Mouse (Mus musculus): Measurements from ENCODE around the gene Tent5c. TPM values are rescaled to one million over a fixed set of nuclear protein-coding genes. Genes with fewer than 3 reads are reported as not detected.

Gene Tent5c
- polyA plus RNA-seq, 1 experiment from 2014 or later = 12.8 TPM

DNA sequence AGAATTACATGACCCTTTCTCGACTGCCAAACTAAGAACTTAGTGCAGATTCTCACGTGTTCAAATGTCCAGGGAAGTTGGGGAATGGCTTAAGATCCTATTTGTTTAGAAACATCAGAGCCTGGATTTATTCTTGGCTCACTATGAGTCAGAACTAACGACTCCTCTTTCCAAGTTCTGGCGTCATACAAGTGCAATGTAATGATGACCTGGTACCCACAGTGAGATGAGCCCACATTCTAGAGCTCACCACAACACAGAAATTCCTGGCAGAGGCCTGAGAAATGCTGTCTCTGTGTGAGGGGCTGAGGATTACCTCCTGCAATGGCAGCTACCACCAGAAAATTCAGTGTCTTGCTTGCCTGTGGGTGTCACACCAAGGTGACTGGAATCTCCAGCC, 18.1 kb upstream of the Tent5c start:
- WGBS = 75% methylated on average over 4 of the region's 4 CpGs
- H3K27ac ChIP-seq = no peak overlapping the region
- H3K36me3 ChIP-seq = no peaks in the 10 kb centered on the region
- H3K4me2 ChIP-seq = no peak overlapping the region
- H3K4me1 ChIP-seq = no peaks in the 10 kb centered on the region
- H3K9ac ChIP-seq = no peak overlapping the region
- H3K27me3 ChIP-seq = no peaks in the 10 kb centered on the region
- no peaks in the 10 kb centered on the region for H3K9me3 ChIP-seq
- no peak for ATAC-seq (ENCODE audit: borderline replicate concordance, extremely low read depth, low FRiP score, low TSS enrichment)
- no peak overlapping the region for H3K4me3 ChIP-seq

- H3K4me2 ChIP-seq = no peak overlapping the region
- no peaks in the 10 kb centered on the region for H3K4me1 ChIP-seq
- no peaks in the 10 kb centered on the region for H3K36me3 ChIP-seq
- no peak overlapping the region for H3K9ac ChIP-seq
- no peak overlapping the region for H3K27ac ChIP-seq
- H3K4me3 ChIP-seq = no peak overlapping the region
- no peaks in the 10 kb centered on the region for H3K9me3 ChIP-seq
- H3K27me3 ChIP-seq = no peaks in the 10 kb centered on the region
- no peak for ATAC-seq (ENCODE audit: borderline replicate concordance, extremely low read depth, low FRiP score, low TSS enrichment)
- 48% methylated on average over 2 of the region's 2 CpGs for WGBS
Observed at GRCm38 (mm10) chr3:100506715-100507114, 17.6 kb upstream of the Tent5c start.

DNA sequence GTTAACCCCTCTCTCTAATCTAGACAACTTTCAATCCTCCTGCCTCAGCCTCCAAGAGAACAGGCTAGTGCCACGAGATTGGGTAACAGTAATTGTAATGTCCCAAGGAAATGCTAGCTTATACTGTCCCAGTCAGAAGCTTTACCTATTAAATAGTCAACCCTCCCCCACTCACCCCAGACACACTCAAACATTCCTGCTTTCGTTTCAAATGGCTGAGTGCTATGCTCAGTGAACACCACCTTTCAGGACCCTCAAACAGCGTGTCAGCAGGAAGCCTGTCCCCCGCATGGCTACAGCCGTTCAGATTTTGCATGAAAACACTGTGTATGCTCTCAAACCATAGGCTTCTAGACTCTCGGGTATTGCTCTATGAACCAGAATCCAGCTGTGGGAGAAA, 14.8 kb upstream of the Tent5c start:
- WGBS = 64% methylated on average over 6 of the region's 6 CpGs
- H3K4me3 ChIP-seq = no peak overlapping the region
- H3K36me3 ChIP-seq = no peaks in the 10 kb centered on the region
- no peak overlapping the region for H3K27ac ChIP-seq
- no peak overlapping the region for H3K9ac ChIP-seq
- no peak for ATAC-seq (ENCODE audit: borderline replicate concordance, extremely low read depth, low FRiP score, low TSS enrichment)
- no peaks in the 10 kb centered on the region for H3K4me1 ChIP-seq
- H3K9me3 ChIP-seq = no peaks in the 10 kb centered on the region
- no peak overlapping the region for H3K4me2 ChIP-seq
- H3K27me3 ChIP-seq = no peaks in the 10 kb centered on the region

- 61% methylated on average over 6 of the region's 6 CpGs for WGBS
- Histone ChIP-seq H3K4me2 (no peak overlapping the region), H3K4me1 (no peaks in the 10 kb centered on the region), H3K27me3 (no peaks in the 10 kb centered on the region), H3K27ac (no peak overlapping the region), H3K4me3 (no peak overlapping the region), H3K9me3 (no peaks in the 10 kb centered on the region), H3K36me3 (no peaks in the 10 kb centered on the region), H3K9ac (no peak overlapping the region)
- ATAC-seq (ENCODE audit: borderline replicate concordance, extremely low read depth, low FRiP score, low TSS enrichment) = no peak
Observed at GRCm38 (mm10) chr3:100502516-100502915, 13.4 kb upstream of the Tent5c start.

- Histone ChIP-seq H3K9me3 (no peaks in the 10 kb centered on the region), H3K4me1 (no peaks in the 10 kb centered on the region), H3K4me2 (no peak overlapping the region), H3K36me3 (no peaks in the 10 kb centered on the region), H3K4me3 (no peak overlapping the region), H3K27me3 (no peaks in the 10 kb centered on the region), H3K27ac (no peak overlapping the region), H3K9ac (no peak overlapping the region)
- no peak for ATAC-seq (ENCODE audit: borderline replicate concordance, extremely low read depth, low FRiP score, low TSS enrichment)
Observed at GRCm38 (mm10) chr3:100501899-100502298, 12.8 kb upstream of the Tent5c start.

DNA sequence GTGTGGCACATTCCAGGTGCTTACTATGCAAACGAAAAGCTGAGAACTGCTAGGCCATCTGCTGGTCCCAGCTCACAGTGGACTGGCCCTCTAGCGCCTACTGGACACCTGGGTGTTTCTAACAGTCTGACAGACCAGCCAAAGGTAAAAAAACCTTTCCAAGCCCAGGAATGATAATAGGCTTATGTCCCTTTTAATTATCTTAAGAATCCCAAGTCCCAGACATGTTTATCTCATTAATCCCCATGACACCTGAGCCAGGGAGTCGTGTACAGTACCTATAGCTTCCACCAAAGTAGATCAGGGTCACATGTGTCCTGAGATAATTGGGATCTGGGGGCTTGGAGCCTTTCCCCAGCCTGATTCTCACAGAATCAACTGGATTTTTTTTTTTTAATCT, 7.0 kb upstream of the Tent5c start:
- WGBS = 62% methylated on average over 3 of the region's 3 CpGs
- Histone ChIP-seq H3K9me3 (no peaks in the 10 kb centered on the region), H3K27ac (no peak overlapping the region), H3K4me3 (no peak overlapping the region), H3K36me3 (no peaks in the 10 kb centered on the region), H3K9ac (no peak overlapping the region), H3K27me3 (no peaks in the 10 kb centered on the region), H3K4me2 (no peak overlapping the region), H3K4me1 (no peaks in the 10 kb centered on the region)
- no peak for ATAC-seq (ENCODE audit: borderline replicate concordance, extremely low read depth, low FRiP score, low TSS enrichment)

- 0 out of 2 replicates have a peak, but pooled peaks cover under 1% of the 10 kb centered on the region for H3K4me1 ChIP-seq
- no peaks in the 10 kb centered on the region for H3K9me3 ChIP-seq
- no peak overlapping the region for H3K27ac ChIP-seq
- 91% methylated on average over 16 of the region's 16 CpGs for WGBS
- no peaks in the 10 kb centered on the region for H3K27me3 ChIP-seq
- ATAC-seq (ENCODE audit: borderline replicate concordance, extremely low read depth, low FRiP score, low TSS enrichment) = no peak
- no peaks in the 10 kb centered on the region for H3K36me3 ChIP-seq
- no peak overlapping the region for H3K9ac ChIP-seq
- no peak overlapping the region for H3K4me3 ChIP-seq
- H3K4me2 ChIP-seq = no peak overlapping the region
Observed at GRCm38 (mm10) chr3:100495456-100495855, 6.3 kb upstream of the Tent5c start.

- Histone ChIP-seq H3K4me1 (peaks cover 6% of the 10 kb centered on the region), H3K4me2 (no peak overlapping the region), H3K36me3 (no peaks in the 10 kb centered on the region), H3K4me3 (no peak overlapping the region), H3K27ac (no peak overlapping the region), H3K9ac (no peak overlapping the region), H3K9me3 (no peaks in the 10 kb centered on the region), H3K27me3 (no peaks in the 10 kb centered on the region)
- 75% methylated on average over 5 of the region's 5 CpGs for WGBS
- no peak for ATAC-seq (ENCODE audit: borderline replicate concordance, extremely low read depth, low FRiP score, low TSS enrichment)
Observed at GRCm38 (mm10) chr3:100494912-100495311, 5.8 kb upstream of the Tent5c start.

- H3K27me3 ChIP-seq = peaks cover 23% of the 10 kb centered on the region
- H3K4me2 ChIP-seq = peak overlapping the region; percentile 90
- H3K4me1 ChIP-seq = peaks cover 24% of the 10 kb centered on the region
- WGBS = 18% methylated on average over 4 of the region's 4 CpGs
- peak overlapping the region; percentile 67 for H3K4me3 ChIP-seq
- H3K27ac ChIP-seq = no peak overlapping the region
- no peak for ATAC-seq (ENCODE audit: borderline replicate concordance, extremely low read depth, low FRiP score, low TSS enrichment)
- H3K9me3 ChIP-seq = no peaks in the 10 kb centered on the region
- no peaks in the 10 kb centered on the region for H3K36me3 ChIP-seq
- peak overlapping the region; percentile 70; the same call in 1 of the 2 replicates for H3K9ac ChIP-seq
Observed at GRCm38 (mm10) chr3:100490010-100490300, 831 bp upstream of the Tent5c start.

DNA sequence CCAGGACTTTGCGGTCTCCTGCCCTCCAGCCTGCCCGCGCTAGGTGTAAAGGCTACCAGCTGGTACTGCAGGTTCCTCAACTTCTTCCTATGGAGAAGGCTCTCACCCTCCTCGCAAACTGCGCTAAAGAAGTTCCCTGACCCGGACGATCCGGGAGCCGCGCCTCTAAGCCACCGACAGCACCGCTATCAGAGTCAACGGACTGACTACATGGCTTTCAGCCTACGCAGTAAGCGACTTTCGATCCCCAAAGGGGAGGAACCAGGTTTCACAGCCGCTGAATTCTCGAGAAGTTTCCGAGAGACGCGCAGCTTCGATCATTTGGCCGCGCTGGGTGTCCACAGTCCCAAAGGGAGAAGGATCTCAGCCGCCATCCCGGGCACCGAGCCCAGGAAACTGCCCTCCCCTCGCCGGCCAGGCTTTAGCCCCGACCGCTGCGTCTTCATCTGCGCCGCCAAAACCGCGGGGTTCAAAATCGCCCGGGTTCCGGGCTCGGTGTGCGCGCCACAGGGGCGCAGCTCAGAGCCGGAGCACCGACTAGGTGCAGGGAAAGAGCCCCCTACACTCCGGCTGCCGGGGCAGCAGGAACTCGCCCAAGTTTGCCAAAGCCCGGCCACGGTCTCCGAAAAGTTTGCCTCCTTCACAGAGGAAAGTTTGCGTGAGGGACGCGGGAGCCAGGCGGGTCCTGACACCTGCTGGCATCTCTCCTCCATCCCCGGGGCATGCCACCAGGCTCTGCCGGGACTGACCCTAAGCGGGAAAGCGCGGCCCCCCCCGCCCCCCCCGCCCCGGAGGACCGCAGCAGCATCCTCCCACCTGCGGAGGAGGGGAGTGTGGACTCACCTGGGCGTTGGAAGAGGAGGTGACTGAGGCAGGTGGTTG, 632 bp downstream of the Tent5c start:
- ATAC-seq (ENCODE audit: borderline replicate concordance, extremely low read depth, low FRiP score, low TSS enrichment) = peak; percentile 37
- WGBS = under 1% methylated on average over 66 of the region's 66 CpGs

GRCm38 (mm10) chr3:100487046-100487445, 2.1 kb downstream of the Tent5c start:
- Histone ChIP-seq H3K4me2 (peak overlapping the region; percentile 90; the same call in 1 of the 2 replicates), H3K27ac (no peak overlapping the region), H3K27me3 (peaks cover 23% of the 10 kb centered on the region), H3K4me3 (peak overlapping the region; percentile 6; the same call in 1 of the 2 replicates), H3K4me1 (peaks cover 24% of the 10 kb centered on the region), H3K9me3 (no peaks in the 10 kb centered on the region), H3K36me3 (no peaks in the 10 kb centered on the region), H3K9ac (no peak overlapping the region)
- 64% methylated on average over 2 of the region's 2 CpGs for WGBS
- ATAC-seq (ENCODE audit: borderline replicate concordance, extremely low read depth, low FRiP score, low TSS enrichment) = no peak

More for the DNA sequence above, 632 bp downstream of the Tent5c start:
- H3K4me3 ChIP-seq = peak overlapping the region; percentile 67
- H3K27me3 ChIP-seq = peaks cover 23% of the 10 kb centered on the region
- peak overlapping the region; percentile 90 for H3K4me2 ChIP-seq
- H3K27ac ChIP-seq = no peak overlapping the region
- peak overlapping the region; percentile 33 for H3K9ac ChIP-seq
- H3K4me1 ChIP-seq = peaks cover 24% of the 10 kb centered on the region
- H3K36me3 ChIP-seq = no peaks in the 10 kb centered on the region
- H3K9me3 ChIP-seq = no peaks in the 10 kb centered on the region

DNA sequence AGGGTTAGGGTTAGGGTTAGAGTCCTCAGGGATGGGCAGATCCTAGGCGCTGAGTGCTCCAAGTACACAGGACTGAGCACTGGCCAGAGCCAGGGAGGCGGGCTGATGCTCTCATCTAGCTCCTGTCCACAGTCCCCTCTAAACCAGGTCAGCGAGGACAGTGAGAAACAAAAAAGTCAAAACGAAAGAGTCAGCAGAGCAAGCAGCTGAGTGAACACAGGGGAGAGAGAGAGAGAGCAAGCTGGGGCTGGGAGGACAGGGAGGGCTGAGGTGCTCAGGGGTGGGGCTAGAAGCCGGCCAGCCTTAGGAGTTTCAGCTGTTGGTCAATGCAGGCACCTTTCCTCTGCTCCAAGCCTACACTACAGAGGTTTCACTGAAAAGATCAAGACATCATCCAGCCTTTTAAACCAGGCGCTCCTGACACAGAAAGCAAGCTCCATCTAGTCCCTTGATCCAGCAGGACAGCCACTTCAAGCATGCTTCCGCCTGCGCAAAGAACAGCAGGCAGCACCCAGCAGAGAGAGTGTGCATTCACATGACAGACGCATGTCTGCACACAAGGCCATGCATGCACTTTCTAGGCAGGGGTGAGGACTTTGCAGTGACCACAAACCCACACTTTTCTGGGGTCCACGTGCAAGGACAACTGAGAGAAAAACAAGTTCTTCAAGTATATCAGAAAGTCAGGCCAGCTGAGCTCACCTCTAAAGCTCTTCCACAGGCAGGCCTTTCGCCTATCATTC, 3.6 kb downstream of the Tent5c start:
- no peak for ATAC-seq (ENCODE audit: borderline replicate concordance, extremely low read depth, low FRiP score, low TSS enrichment)
- no peaks in the 10 kb centered on the region for H3K9me3 ChIP-seq
- H3K4me2 ChIP-seq = no peak overlapping the region
- H3K27me3 ChIP-seq = peaks cover 23% of the 10 kb centered on the region
- no peaks in the 10 kb centered on the region for H3K36me3 ChIP-seq
- no peak overlapping the region for H3K9ac ChIP-seq
- H3K4me3 ChIP-seq = no peak overlapping the region
- no peak overlapping the region for H3K27ac ChIP-seq
- peaks cover 24% of the 10 kb centered on the region for H3K4me1 ChIP-seq
- WGBS = 46% methylated on average over 11 of the region's 11 CpGs

All from lung, embryonic 15.5 days (tissue).